ENCODE assay signal across 24 mouse cellular contexts in genomic region chr7:16133691-16134090, GRCm38 (mm10). TPM values are rescaled to one million over a fixed set of nuclear protein-coding genes. Genes with fewer than 3 reads are reported as not detected.
A peak's percentile ranks its signal among the peaks of the same experiment; 100 is the strongest.
DNase-seq lines count a peak whose midpoint lies in the region; ATAC-seq and TF ChIP-seq lines count a peak whose summit lies in the region.
"Had no signal": no experiment of that assay in that cellular context is flagged by ENCODE, and none has a peak within 500 bp of the region (broad histone marks: within the 10 kb centered on the region; RNA-seq: fewer than 3 reads in every experiment).

No protein-coding gene starts in this region.

- no peaks in the 10 kb centered on the region for H3K27me3 ChIP-seq in cerebellum, adult 2 months (ENCODE audit: control insufficient read depth, insufficient read depth, low read length)
- no peaks in the 10 kb centered on the region for H3K27me3 ChIP-seq in hindbrain, embryonic 12.5 days
- no peaks in the 10 kb centered on the region for H3K27me3 ChIP-seq in hindbrain, postnatal 0 days (ENCODE audit: insufficient read depth, low read length)
- H3K27me3 ChIP-seq in midbrain, embryonic 14.5 days (ENCODE audit: control insufficient read depth, insufficient read depth, low read length) = no peaks in the 10 kb centered on the region
- H3K27me3 ChIP-seq in midbrain, postnatal 0 days (ENCODE audit: insufficient read depth, low read length) = no peaks in the 10 kb centered on the region
- H3K27me3 ChIP-seq: embryonic facial prominence, embryonic 12.5 days had no signal

- no peaks in the 10 kb centered on the region for H3K9me3 ChIP-seq in hindbrain, embryonic 12.5 days (replicated peaks)
- no peaks in the 10 kb centered on the region for H3K9me3 ChIP-seq in hindbrain, postnatal 0 days (ENCODE audit: low read length)
- no peaks in the 10 kb centered on the region for H3K9me3 ChIP-seq in midbrain, embryonic 14.5 days (ENCODE audit: control insufficient read depth, low read length)
- H3K9me3 ChIP-seq in midbrain, postnatal 0 days (ENCODE audit: low read length) = no peaks in the 10 kb centered on the region
- H3K9me3 ChIP-seq: embryonic facial prominence, embryonic 12.5 days; heart, embryonic 13.5 days; kidney, embryonic 15.5 days; limb, embryonic 15.5 days had no signal

- TF ChIP-seq POLR2A in cerebellum, adult 2 months (IDR thresholded peaks at IDR 0.05; ENCODE audit: borderline replicate concordance, insufficient read depth, low read length) = no peak

- no peak for ATAC-seq in hindbrain, embryonic 12.5 days (ENCODE audit: low FRiP score)
- no peak for ATAC-seq in hindbrain, postnatal 0 days
- no peak for ATAC-seq in midbrain, embryonic 14.5 days (ENCODE audit: low FRiP score, low TSS enrichment)
- ATAC-seq in midbrain, postnatal 0 days (ENCODE audit: low FRiP score) = no peak
- ATAC-seq: intestine, postnatal 0 days had no signal

- peaks cover 28% of the 10 kb centered on the region for H3K4me1 ChIP-seq in cerebellum, adult 2 months (ENCODE audit: control insufficient read depth, insufficient read depth, low read length)
- H3K4me1 ChIP-seq in hindbrain, embryonic 12.5 days = peaks cover 68% of the 10 kb centered on the region
- peaks cover 13% of the 10 kb centered on the region for H3K4me1 ChIP-seq in hindbrain, postnatal 0 days (ENCODE audit: insufficient read depth, low read length)
- peaks cover 53% of the 10 kb centered on the region for H3K4me1 ChIP-seq in midbrain, embryonic 14.5 days (ENCODE audit: control insufficient read depth, insufficient read depth, low read length)
- peaks cover 13% of the 10 kb centered on the region for H3K4me1 ChIP-seq in midbrain, postnatal 0 days (ENCODE audit: insufficient read depth, low read length)

- DNase-seq in cerebellum, adult 2 months = peak in 1 of 2 experiments; percentile 43
- no peak for DNase-seq in cerebellum, postnatal 36 days
- no peak for DNase-seq in hindbrain, postnatal 0 days (ENCODE audit: low spot score)
- no peak for DNase-seq in midbrain, embryonic 14.5 days
- DNase-seq in midbrain, postnatal 0 days (ENCODE audit: low spot score) = no peak
- no peak for DNase-seq in kidney, adult 9 months
- DNase-seq: adrenal gland, postnatal 10 days; gastrocnemius, postnatal 25 days; heart, adult 18-20 months; heart, postnatal 14 days; kidney, postnatal 36 days; left cerebral cortex, postnatal 4 days; lung, embryonic 14.5 days; right cerebral cortex, adult 18-20 months; right cerebral cortex, postnatal 4 days; thymus, postnatal 25 days had no signal

- peak overlapping the region; percentile 45 for H3K27ac ChIP-seq in cerebellum, adult 2 months (ENCODE audit: insufficient read depth, low read length)
- peak overlapping the region; percentile 79 for H3K27ac ChIP-seq in hindbrain, embryonic 12.5 days
- H3K27ac ChIP-seq in hindbrain, postnatal 0 days = no peak overlapping the region
- peak overlapping the region; percentile 53 for H3K27ac ChIP-seq in midbrain, embryonic 14.5 days (replicated peaks; ENCODE audit: low read depth, low read length)
- H3K27ac ChIP-seq in midbrain, postnatal 0 days (ENCODE audit: low read depth, low read length) = no peak overlapping the region
- H3K27ac ChIP-seq: embryonic facial prominence, embryonic 12.5 days; heart, embryonic 13.5 days; kidney, embryonic 15.5 days; limb, embryonic 15.5 days; liver, embryonic 14.5 days had no signal

- 23% methylated on average over 9 of the region's 9 CpGs for WGBS in cerebellum, adult 2 months
- 92% methylated on average over 9 of the region's 9 CpGs for WGBS in hindbrain, embryonic 12.5 days
- 83% methylated on average over 9 of the region's 9 CpGs for WGBS in hindbrain, postnatal 0 days
- 93% methylated on average over 9 of the region's 9 CpGs for WGBS in midbrain, embryonic 14.5 days
- 92% methylated on average over 9 of the region's 9 CpGs for WGBS in midbrain, postnatal 0 days

- H3K36me3 ChIP-seq in hindbrain, embryonic 12.5 days = no peaks in the 10 kb centered on the region
- H3K36me3 ChIP-seq in hindbrain, postnatal 0 days (ENCODE audit: insufficient read depth, low read length) = no peaks in the 10 kb centered on the region
- 0 out of 2 replicates have a peak, but pooled peaks cover 4% of the 10 kb centered on the region for H3K36me3 ChIP-seq in midbrain, embryonic 14.5 days (ENCODE audit: control insufficient read depth, insufficient read depth, low read length)
- H3K36me3 ChIP-seq in midbrain, postnatal 0 days (ENCODE audit: insufficient read depth, low read length) = peaks cover 7% of the 10 kb centered on the region; the same call in 1 of the 2 replicates
- H3K36me3 ChIP-seq: embryonic facial prominence, embryonic 12.5 days; heart, embryonic 13.5 days; kidney, embryonic 15.5 days; limb, embryonic 15.5 days had no signal

- H3K4me3 ChIP-seq in cerebellum, adult 2 months (replicated peaks; ENCODE audit: insufficient read depth, low read depth, low read length) = peak overlapping the region; percentile 97
- H3K4me3 ChIP-seq in hindbrain, embryonic 12.5 days = no peak overlapping the region
- no peak overlapping the region for H3K4me3 ChIP-seq in hindbrain, postnatal 0 days (ENCODE audit: low read length)
- H3K4me3 ChIP-seq in midbrain, embryonic 14.5 days (replicated peaks; ENCODE audit: low read depth, low read length) = no peak overlapping the region
- H3K4me3 ChIP-seq in midbrain, postnatal 0 days (ENCODE audit: low read depth, low read length) = no peak overlapping the region
- H3K4me3 ChIP-seq: embryonic facial prominence, embryonic 12.5 days; heart, embryonic 13.5 days; kidney, embryonic 15.5 days; limb, embryonic 15.5 days had no signal

- H3K9ac ChIP-seq in hindbrain, embryonic 12.5 days = no peak overlapping the region
- H3K9ac ChIP-seq in hindbrain, postnatal 0 days (replicated peaks; ENCODE audit: low read length) = no peak overlapping the region
- no peak overlapping the region for H3K9ac ChIP-seq in midbrain, embryonic 14.5 days (replicated peaks; ENCODE audit: low read length)
- no peak overlapping the region for H3K9ac ChIP-seq in midbrain, postnatal 0 days (replicated peaks; ENCODE audit: low read length, poor library complexity, severe bottlenecking)
- H3K9ac ChIP-seq: embryonic facial prominence, embryonic 12.5 days; heart, embryonic 13.5 days; kidney, embryonic 15.5 days; limb, embryonic 15.5 days; liver, embryonic 14.5 days; lung, embryonic 14.5 days had no signal

- no peak for TF ChIP-seq CTCF in cerebellum, adult 2 months (IDR thresholded peaks at IDR 0.05; ENCODE audit: borderline replicate concordance, insufficient read depth, low read depth, low read length)
- TF ChIP-seq CTCF in hindbrain, postnatal 0 days (IDR thresholded peaks at IDR 0.05; ENCODE audit: low read depth) = no peak
- TF ChIP-seq CTCF in midbrain, postnatal 0 days (IDR thresholded peaks at IDR 0.05) = no peak

- peak overlapping the region; percentile 9; the same call in 1 of the 2 replicates for H3K4me2 ChIP-seq in hindbrain, embryonic 12.5 days (replicated peaks)
- no peak overlapping the region for H3K4me2 ChIP-seq in hindbrain, postnatal 0 days (ENCODE audit: low read depth, low read length)
- 0 out of 2 replicates have a peak overlapping the region, but pooled peaks have one; percentile 18 for H3K4me2 ChIP-seq in midbrain, embryonic 14.5 days (ENCODE audit: low read length)
- H3K4me2 ChIP-seq in midbrain, postnatal 0 days (ENCODE audit: low read depth, low read length, poor library complexity, severe bottlenecking) = no peak overlapping the region
- H3K4me2 ChIP-seq: embryonic facial prominence, embryonic 12.5 days; heart, embryonic 13.5 days; kidney, embryonic 15.5 days; limb, embryonic 15.5 days; lung, embryonic 14.5 days had no signal

RNA-seq across cellular contexts. Expression of gene Slc8a2, which starts 4.1 kb away (rescaled TPM):
- 84.6 and 116 TPM in 2 replicates for polyA plus RNA-seq in cerebellum, adult 2 months (2012; rRNA removed)
- polyA plus RNA-seq in hindbrain, embryonic 12.5 days (2016; fragmentation: Nextera tagmentation; extraction: Ambion mirVana) = 1.1 and 1.3 TPM in 2 replicates
- 78.6 and 79.4 TPM in 2 replicates for total RNA-seq in hindbrain, postnatal 0 days (2014; rRNA removed)
- polyA plus RNA-seq in hindbrain, postnatal 0 days (2015; fragmentation: Nextera tagmentation; extraction: Ambion mirVana) = 1.2 TPM in 2 replicates
- 1.1 and 1.2 TPM in 2 replicates for polyA plus RNA-seq in midbrain, embryonic 14.5 days (2014; fragmentation: Nextera tagmentation; extraction: Ambion mirVana)
- 64.2 and 76.0 TPM in 2 replicates for total RNA-seq in midbrain, postnatal 0 days (2014; rRNA removed)
- 0.96 and 1.1 TPM in 2 replicates for polyA plus RNA-seq in midbrain, postnatal 0 days (2015; fragmentation: Nextera tagmentation; extraction: Ambion mirVana)
- total RNA-seq: megakaryocyte, adult 5-6 weeks had no signal

RNA-seq across cellular contexts. Expression of gene Kptn, which starts 14.0 kb away (rescaled TPM):
- polyA plus RNA-seq in cerebellum, adult 2 months (2012; rRNA removed) = 56.4 and 60.5 TPM in 2 replicates
- 30.9 and 31.5 TPM in 2 replicates for polyA plus RNA-seq in hindbrain, embryonic 12.5 days (2016; fragmentation: Nextera tagmentation; extraction: Ambion mirVana)
- total RNA-seq in hindbrain, postnatal 0 days (2014; rRNA removed) = 33.3 and 41.7 TPM in 2 replicates
- polyA plus RNA-seq in hindbrain, postnatal 0 days (2015; fragmentation: Nextera tagmentation; extraction: Ambion mirVana) = 33.2 and 35.8 TPM in 2 replicates
- 33.1 and 40.5 TPM in 2 replicates for polyA plus RNA-seq in midbrain, embryonic 14.5 days (2014; fragmentation: Nextera tagmentation; extraction: Ambion mirVana)
- 42.5 and 44.1 TPM in 2 replicates for total RNA-seq in midbrain, postnatal 0 days (2014; rRNA removed)
- 35.9 and 36.7 TPM in 2 replicates for polyA plus RNA-seq in midbrain, postnatal 0 days (2015; fragmentation: Nextera tagmentation; extraction: Ambion mirVana)

RNA-seq across cellular contexts. Expression of gene Napa, which starts 35.4 kb away (rescaled TPM):
- polyA plus RNA-seq in cerebellum, adult 2 months (2012; rRNA removed) = 447 and 471 TPM in 2 replicates
- 182 and 191 TPM in 2 replicates for polyA plus RNA-seq in hindbrain, embryonic 12.5 days (2016; fragmentation: Nextera tagmentation; extraction: Ambion mirVana)
- 413 and 441 TPM in 2 replicates for total RNA-seq in hindbrain, postnatal 0 days (2014; rRNA removed)
- 253 and 256 TPM in 2 replicates for polyA plus RNA-seq in hindbrain, postnatal 0 days (2015; fragmentation: Nextera tagmentation; extraction: Ambion mirVana)
- 209 and 245 TPM in 2 replicates for polyA plus RNA-seq in midbrain, embryonic 14.5 days (2014; fragmentation: Nextera tagmentation; extraction: Ambion mirVana)
- 375 and 403 TPM in 2 replicates for total RNA-seq in midbrain, postnatal 0 days (2014; rRNA removed)
- polyA plus RNA-seq in midbrain, postnatal 0 days (2015; fragmentation: Nextera tagmentation; extraction: Ambion mirVana) = 236 and 258 TPM in 2 replicates

RNA-seq across cellular contexts. Expression of gene Meis3, which starts 41.2 kb away (rescaled TPM):
- 93.5 and 94.2 TPM in 2 replicates for polyA plus RNA-seq in cerebellum, adult 2 months (2012; rRNA removed)
- polyA plus RNA-seq in hindbrain, embryonic 12.5 days (2016; fragmentation: Nextera tagmentation; extraction: Ambion mirVana) = 136 and 138 TPM in 2 replicates
- 76.6 and 81.3 TPM in 2 replicates for total RNA-seq in hindbrain, postnatal 0 days (2014; rRNA removed)
- polyA plus RNA-seq in hindbrain, postnatal 0 days (2015; fragmentation: Nextera tagmentation; extraction: Ambion mirVana) = 77.5 and 84.6 TPM in 2 replicates
- polyA plus RNA-seq in midbrain, embryonic 14.5 days (2014; fragmentation: Nextera tagmentation; extraction: Ambion mirVana) = 137 and 151 TPM in 2 replicates
- total RNA-seq in midbrain, postnatal 0 days (2014; rRNA removed) = 93.8 and 111 TPM in 2 replicates
- polyA plus RNA-seq in midbrain, postnatal 0 days (2015; fragmentation: Nextera tagmentation; extraction: Ambion mirVana) = 106 TPM in 2 replicates

Comparison
In these comparisons a context has a peak if more than half of its experiments do, and no peak if none do; other contexts are left out.
1. H3K27ac ChIP-seq: peak in cerebellum, adult 2 months (single experiment), hindbrain, embryonic 12.5 days (single experiment) and midbrain, embryonic 14.5 days (single experiment); none in hindbrain, postnatal 0 days (single experiment) and midbrain, postnatal 0 days (single experiment).
2. H3K4me2 ChIP-seq: peak in hindbrain, embryonic 12.5 days (single experiment) and midbrain, embryonic 14.5 days (single experiment); none in hindbrain, postnatal 0 days (single experiment) and midbrain, postnatal 0 days (single experiment).
3. RNA of gene Slc8a2, which starts 4.1 kb away (polyA plus RNA-seq): 84.6 to 116 TPM in cerebellum, adult 2 months; 1.1 to 1.3 TPM in hindbrain, embryonic 12.5 days, 1.2 TPM in hindbrain, postnatal 0 days, 0.96 to 1.1 TPM in midbrain, postnatal 0 days and 1.1 to 1.2 TPM in midbrain, embryonic 14.5 days; every median in the first group is over 10 times any median in the second.